8 mouse cellular contexts compared by ENCODE assay signal in the genomic region with DNA sequence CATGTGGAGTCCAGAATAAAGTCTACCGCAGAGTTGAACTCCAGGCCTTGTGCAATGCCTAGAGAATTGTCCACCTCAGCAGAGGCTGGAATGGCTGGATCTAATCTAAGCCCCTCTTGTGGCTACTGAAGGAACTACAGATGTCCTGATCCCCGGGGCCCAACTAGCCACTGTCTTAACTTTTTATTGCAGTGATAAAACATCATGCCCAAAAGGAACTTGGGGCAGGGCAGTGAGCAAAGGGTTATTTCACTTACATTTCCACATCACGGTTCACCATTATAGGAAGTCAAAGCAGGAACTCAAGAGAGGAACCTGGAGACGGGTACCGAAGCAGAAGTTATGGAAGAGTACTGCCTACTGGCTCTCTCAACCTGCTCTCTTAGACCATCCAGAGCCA. TPM values are rescaled to one million over a fixed set of nuclear protein-coding genes. Genes with fewer than 3 reads are reported as not detected.
DNase-seq lines count a peak whose midpoint lies in the region; ATAC-seq and TF ChIP-seq lines count a peak whose summit lies in the region.

No protein-coding gene starts in this region.

- H3K4me1 ChIP-seq in heart, adult 2 months (ENCODE audit: control insufficient read depth, insufficient read depth, low read length) = peaks cover 3% of the 10 kb centered on the region
- no peaks in the 10 kb centered on the region for H3K4me1 ChIP-seq in heart, embryonic 11.5 days (ENCODE audit: control insufficient read depth, insufficient read depth, low read length)
- peaks cover 20% of the 10 kb centered on the region for H3K4me1 ChIP-seq in bone marrow macrophage, adult 2 months (ENCODE audit: control insufficient read depth, insufficient read depth, low read length)
- H3K4me1 ChIP-seq in lung, adult 2 months (ENCODE audit: control insufficient read depth, insufficient read depth, low read length) = no peaks in the 10 kb centered on the region
- H3K4me1 ChIP-seq in forebrain, embryonic 16.5 days (replicated peaks; ENCODE audit: control insufficient read depth, insufficient read depth, low read length) = peaks cover 4% of the 10 kb centered on the region; the same call in 1 of the 2 replicates

- ATAC-seq in heart, embryonic 11.5 days (replicated peaks; ENCODE audit: insufficient number of reproducible peaks, low FRiP score, low TSS enrichment) = no peak
- ATAC-seq in forebrain, embryonic 16.5 days = no peak

- no peak overlapping the region for H3K9ac ChIP-seq in heart, adult 2 months (ENCODE audit: low read depth, low read length)
- no peak overlapping the region for H3K9ac ChIP-seq in heart, embryonic 11.5 days (ENCODE audit: low read depth, low read length)
- H3K9ac ChIP-seq in forebrain, embryonic 16.5 days (replicated peaks; ENCODE audit: low read depth, low read length) = no peak overlapping the region

- no peaks in the 10 kb centered on the region for H3K79me2 ChIP-seq in heart, adult 2 months (replicated peaks; ENCODE audit: control insufficient read depth, insufficient read depth, low read length)

- TF ChIP-seq EP300 in heart, adult 2 months (IDR thresholded peaks at IDR 0.05; ENCODE audit: insufficient read depth, low read depth, low read length) = no peak

- H3K4me2 ChIP-seq in heart, embryonic 11.5 days = no peak overlapping the region
- H3K4me2 ChIP-seq in forebrain, embryonic 16.5 days (ENCODE audit: low read length) = no peak overlapping the region

- no peaks in the 10 kb centered on the region for H3K9me3 ChIP-seq in heart, embryonic 11.5 days (replicated peaks; ENCODE audit: control insufficient read depth, low read length)
- no peaks in the 10 kb centered on the region for H3K9me3 ChIP-seq in forebrain, embryonic 16.5 days (ENCODE audit: control insufficient read depth, low read length)

- TF ChIP-seq CTCF in heart, adult 2 months (IDR thresholded peaks at IDR 0.05) = peak; percentile 82
- TF ChIP-seq CTCF in bone marrow macrophage, adult 2 months (IDR thresholded peaks at IDR 0.05; ENCODE audit: low read depth, low read length) = 0 out of 2 replicates have a peak, but pooled peaks have one; percentile 11
- peak; percentile 47 for TF ChIP-seq CTCF in lung, adult 2 months (IDR thresholded peaks at IDR 0.05; ENCODE audit: insufficient read depth, low read length)

- no peaks in the 10 kb centered on the region for H3K36me3 ChIP-seq in heart, adult 2 months (ENCODE audit: control insufficient read depth, insufficient read depth, low read length)
- H3K36me3 ChIP-seq in heart, embryonic 11.5 days (ENCODE audit: control insufficient read depth, insufficient read depth, low read length) = no peaks in the 10 kb centered on the region
- H3K36me3 ChIP-seq in forebrain, embryonic 16.5 days (ENCODE audit: control insufficient read depth, insufficient read depth) = no peaks in the 10 kb centered on the region

- TF ChIP-seq POLR2A in heart, adult 2 months (IDR thresholded peaks at IDR 0.05; ENCODE audit: insufficient read depth, low read depth, low read length) = no peak
- no peak for TF ChIP-seq POLR2A in bone marrow macrophage, adult 2 months (IDR thresholded peaks at IDR 0.05; ENCODE audit: borderline replicate concordance, low read depth, low read length)
- no peak for TF ChIP-seq POLR2A in lung, adult 2 months (IDR thresholded peaks at IDR 0.05; ENCODE audit: borderline replicate concordance, extremely low read depth, low read depth, low read length)

- 70% methylated on average over 5 of the region's 5 CpGs for WGBS in heart, adult 2 months
- WGBS in heart, embryonic 11.5 days (ENCODE audit: insufficient replicate concordance) = 61% methylated on average over 5 of the region's 5 CpGs
- 67% methylated on average over 5 of the region's 5 CpGs for WGBS in lung, adult 2 months
- WGBS in forebrain, embryonic 16.5 days = 81% methylated on average over 5 of the region's 5 CpGs

- no peak overlapping the region for H3K27ac ChIP-seq in heart, adult 2 months
- H3K27ac ChIP-seq in heart, embryonic 11.5 days (ENCODE audit: low read depth, low read length) = no peak overlapping the region
- H3K27ac ChIP-seq in bone marrow macrophage, adult 2 months (ENCODE audit: insufficient read depth, low read depth, low read length) = peak overlapping the region; percentile 20
- H3K27ac ChIP-seq in forebrain, embryonic 16.5 days (ENCODE audit: low read length) = no peak overlapping the region

- no peak for DNase-seq in heart, adult 2 months
- peak; percentile 25 for DNase-seq in CD4-positive helper T cell, adult 2 months (ENCODE audit: low read depth, low spot score)
- DNase-seq in lung, adult 2 months = no peak
- no peak for DNase-seq in layer of hippocampus, postnatal 10 days (ENCODE audit: low spot score in 2 of 2)
- DNase-seq in c-Kit-positive CD71-positive TER-119-positive erythroid progenitor cells, embryonic 14.5 days (ENCODE audit: low spot score) = no peak

- no peak overlapping the region for H3K4me3 ChIP-seq in heart, adult 2 months
- no peak overlapping the region for H3K4me3 ChIP-seq in heart, embryonic 11.5 days (ENCODE audit: low read depth, low read length)
- H3K4me3 ChIP-seq in bone marrow macrophage, adult 2 months (ENCODE audit: insufficient read depth, low read length) = no peak overlapping the region
- H3K4me3 ChIP-seq in lung, adult 2 months (replicated peaks; ENCODE audit: extremely low read depth, low read depth, low read length) = no peak overlapping the region
- H3K4me3 ChIP-seq in forebrain, embryonic 16.5 days (replicated peaks; ENCODE audit: low read length) = no peak overlapping the region

- no peaks in the 10 kb centered on the region for H3K27me3 ChIP-seq in heart, adult 2 months (ENCODE audit: control insufficient read depth, insufficient read depth, low read length)
- H3K27me3 ChIP-seq in heart, embryonic 11.5 days (ENCODE audit: control insufficient read depth, insufficient read depth, low read length) = no peaks in the 10 kb centered on the region
- no peaks in the 10 kb centered on the region for H3K27me3 ChIP-seq in forebrain, embryonic 16.5 days (replicated peaks; ENCODE audit: control insufficient read depth, insufficient read depth, low read length)

- intact Hi-C loops in heart, adult 2 months (cut with DNase I) = loop anchor here (10.0 kb wide), 1 partner anchor 416 kb away; no protein-coding TSS in a partner anchor

RNA-seq across cellular contexts. Expression of gene B3gntl1, which starts 7.8 kb away (rescaled TPM):
- total RNA-seq in heart, adult 2 months (2021) = 1 to 10 TPM; 3.8 to 4.8 TPM
- 5.9 and 7.4 TPM in 2 replicates for polyA plus RNA-seq in heart, adult 2 months (2012; rRNA removed)
- 6.4 and 6.5 TPM in 2 replicates for polyA plus RNA-seq in heart, embryonic 11.5 days (2014; fragmentation: Nextera tagmentation; extraction: Ambion mirVana)
- polyA plus RNA-seq in bone marrow macrophage, adult 2 months (2012; ENCODE audit: insufficient read depth, insufficient read length, missing spikeins) = 5.5 and 5.7 TPM in 2 replicates
- polyA plus RNA-seq in lung, adult 2 months (2012; rRNA removed) = 5.5 and 8.0 TPM in 2 replicates
- 1 to 10 TPM; 7.6 to 8.6 TPM for total RNA-seq in layer of hippocampus, postnatal 10 days (2021)
- 7.4 and 7.8 TPM in 2 replicates for polyA plus RNA-seq in forebrain, embryonic 16.5 days (2015; fragmentation: Nextera tagmentation; extraction: Ambion mirVana)

RNA-seq across cellular contexts. Expression of gene Metrnl, which starts 20.6 kb away (rescaled TPM):
- total RNA-seq in heart, adult 2 months (2021) = 10 to 100 TPM; 18.0 to 21.2 TPM
- 20.4 and 27.1 TPM in 2 replicates for polyA plus RNA-seq in heart, adult 2 months (2012; rRNA removed)
- 6.0 and 7.0 TPM in 2 replicates for polyA plus RNA-seq in heart, embryonic 11.5 days (2014; fragmentation: Nextera tagmentation; extraction: Ambion mirVana)
- 200 and 216 TPM in 2 replicates for polyA plus RNA-seq in bone marrow macrophage, adult 2 months (2012; ENCODE audit: insufficient read depth, insufficient read length, missing spikeins)
- polyA plus RNA-seq in lung, adult 2 months (2012; rRNA removed) = 35.1 and 36.0 TPM in 2 replicates
- total RNA-seq in layer of hippocampus, postnatal 10 days (2021) = 10 to 100 TPM; 13.1 to 14.3 TPM
- polyA plus RNA-seq in forebrain, embryonic 16.5 days (2015; fragmentation: Nextera tagmentation; extraction: Ambion mirVana) = 6.0 and 6.3 TPM in 2 replicates

Comparison
In these comparisons a context has a peak if more than half of its experiments do, and no peak if none do; other contexts are left out.
1. CTCF ChIP-seq: peak in every context shown above with its lines; median percentile 82 in heart, adult 2 months; 47 in lung, adult 2 months; 11 in bone marrow macrophage, adult 2 months.